Mouse (Mus musculus) bone marrow macrophage, adult 2 months (primary cell): ENCODE measurements at regions not wholly inside any gene's neighbourhood (a gene's known extent, or its start where the extent isn't known, plus 50 kb on each side); places are given as distances from the start of the nearest gene placed in this dataset.

Source experiments
- CTCF ChIP-seq: IDR thresholded peaks from 2 replicates; pipeline ENCODE4 v1.5.1; 2012; ENCODE audit warnings: low read depth, mild to moderate bottlenecking, low read length, moderate library complexity
- POLR2A ChIP-seq: IDR thresholded peaks from 2 replicates; pipeline ENCODE4 v1.6.1; 2012; ENCODE audit warnings: mild to moderate bottlenecking, low read depth, low read length, borderline replicate concordance

DNA sequence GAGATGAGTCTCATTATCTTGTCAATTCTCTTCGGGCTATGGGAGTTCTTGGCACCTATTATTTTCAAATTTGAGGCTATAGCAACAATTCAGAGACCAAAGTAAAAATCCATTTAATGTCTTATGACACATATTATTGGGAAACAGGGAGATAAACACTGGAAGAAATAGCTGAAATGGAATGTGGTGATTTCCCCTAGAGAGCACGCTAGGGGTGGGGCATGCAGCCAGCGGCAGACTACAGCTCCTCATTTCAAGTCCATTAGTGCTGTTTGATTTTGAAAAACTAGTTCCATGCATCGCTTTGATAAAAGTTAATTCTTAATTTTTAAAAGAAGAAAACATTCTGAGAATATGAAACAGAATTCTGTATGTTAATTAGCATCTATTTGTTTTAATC lies 367.6 kb upstream of the Castor2 start:
- TF ChIP-seq POLR2A, result no peak
- no peak for TF ChIP-seq CTCF
